Mouse (Mus musculus): Measurements from ENCODE around the gene Gm11127. TPM values are rescaled to one million over a fixed set of nuclear protein-coding genes. Genes with fewer than 3 reads are reported as not detected.

The Gm11127 gene
- total and polyA plus RNA-seq, 2 experiments, result not detected

GRCm38 (mm10) chr17:36014977-36015376, 43.2 kb downstream of the Gm11127 start:
- Histone ChIP-seq H3K4me1 (ENCODE audit: control insufficient read depth, insufficient read depth, low read length) (no peaks in the 10 kb centered on the region), H3K9ac (ENCODE audit: low read depth, low read length) (no peak overlapping the region), H3K4me3 (ENCODE audit: insufficient read depth, low read depth, low read length) (no peak overlapping the region), H3K36me3 (ENCODE audit: control insufficient read depth, insufficient read depth, low read length) (peaks cover 6% of the 10 kb centered on the region; the same call in 1 of the 2 replicates), H3K27me3 (ENCODE audit: control insufficient read depth, insufficient read depth, low read length) (no peaks in the 10 kb centered on the region), H3K27ac (replicated peaks; ENCODE audit: insufficient read depth, low read depth, low read length) (no peak overlapping the region), H3K79me2 (ENCODE audit: control insufficient read depth, insufficient read depth, low read length) (no peaks in the 10 kb centered on the region)
- no peak for DNase-seq (ENCODE audit: extremely low read depth, low read depth, low spot score)
- 98% methylated on average over 5 of the region's 5 CpGs for WGBS
- TF ChIP-seq CTCF (IDR thresholded peaks at IDR 0.05; ENCODE audit: low read depth, low read length) (no peak), POLR2A (IDR thresholded peaks at IDR 0.05; ENCODE audit: extremely low read depth, insufficient read depth, low read length) (no peak)

Other genes with a start within 250 kb of the Gm11127 start
- gene Ier3, start 236.7 kb downstream of the Gm11127 start, total RNA-seq (2014; rRNA removed), result 0.92 and 0.94 TPM in 2 replicates
- gene Ier3, start 236.7 kb downstream of the Gm11127 start, polyA plus RNA-seq (2012; rRNA removed), result 0.91 and 1.6 TPM in 2 replicates
- 18.0 and 19.5 TPM in 2 replicates for gene Flot1, start 235.1 kb downstream of the Gm11127 start, total RNA-seq (2014; rRNA removed)
- gene Flot1, start 235.1 kb downstream of the Gm11127 start, polyA plus RNA-seq (2012; rRNA removed), result 19.6 and 26.7 TPM in 2 replicates
- gene Tubb5, start 220.1 kb downstream of the Gm11127 start, total RNA-seq (2014; rRNA removed), result 37.5 and 67.3 TPM in 2 replicates
- gene Tubb5, start 220.1 kb downstream of the Gm11127 start, polyA plus RNA-seq (2012; rRNA removed), result 56.4 and 62.2 TPM in 2 replicates
- 3.0 and 3.5 TPM in 2 replicates for gene Mdc1, start 216.9 kb downstream of the Gm11127 start, total RNA-seq (2014; rRNA removed)
- gene Mdc1, start 216.9 kb downstream of the Gm11127 start, polyA plus RNA-seq (2012; rRNA removed), result 1.7 and 2.4 TPM in 2 replicates
- gene Nrm, start 197.1 kb downstream of the Gm11127 start, total RNA-seq (2014; rRNA removed), result 0.18 and 2.4 TPM in 2 replicates
- gene Nrm, start 197.1 kb downstream of the Gm11127 start, polyA plus RNA-seq (2012; rRNA removed), result 1.4 and 2.4 TPM in 2 replicates
- gene Ppp1r18, start 192.8 kb downstream of the Gm11127 start, total RNA-seq (2014; rRNA removed), result 2.0 and 3.8 TPM in 2 replicates
- gene Ppp1r18, start 192.8 kb downstream of the Gm11127 start, polyA plus RNA-seq (2012; rRNA removed), result 4.7 and 5.5 TPM in 2 replicates
- gene Dhx16, start 178.6 kb downstream of the Gm11127 start, total RNA-seq (2014; rRNA removed), result 18.5 and 25.8 TPM in 2 replicates
- 41.4 and 52.2 TPM in 2 replicates for gene Dhx16, start 178.6 kb downstream of the Gm11127 start, polyA plus RNA-seq (2012; rRNA removed)
- gene 2310061I04Rik, start 160.9 kb downstream of the Gm11127 start, total RNA-seq (2014; rRNA removed), result 4.9 and 7.0 TPM in 2 replicates
- 35.3 and 37.4 TPM in 2 replicates for gene 2310061I04Rik, start 160.9 kb downstream of the Gm11127 start, polyA plus RNA-seq (2012; rRNA removed)
- 12.1 and 12.8 TPM in 2 replicates for gene Atat1, start 148.3 kb downstream of the Gm11127 start, total RNA-seq (2014; rRNA removed)
- gene Atat1, start 148.3 kb downstream of the Gm11127 start, polyA plus RNA-seq (2012; rRNA removed), result 37.4 and 47.5 TPM in 2 replicates
- 41.1 and 58.7 TPM in 2 replicates for gene Mrps18b, start 142.0 kb downstream of the Gm11127 start, total RNA-seq (2014; rRNA removed)
- 89.5 and 106 TPM in 2 replicates for gene Mrps18b, start 142.0 kb downstream of the Gm11127 start, polyA plus RNA-seq (2012; rRNA removed)
- 14.6 and 14.7 TPM in 2 replicates for gene Ppp1r10, start 141.9 kb downstream of the Gm11127 start, total RNA-seq (2014; rRNA removed)
- 15.8 and 30.0 TPM in 2 replicates for gene Ppp1r10, start 141.9 kb downstream of the Gm11127 start, polyA plus RNA-seq (2012; rRNA removed)
- 24.1 and 24.6 TPM in 2 replicates for gene Abcf1, start 88.6 kb downstream of the Gm11127 start, total RNA-seq (2014; rRNA removed)
- gene Abcf1, start 88.6 kb downstream of the Gm11127 start, polyA plus RNA-seq (2012; rRNA removed), result 41.1 and 43.2 TPM in 2 replicates
- 8.8 and 9.3 TPM in 2 replicates for gene Gnl1, start 78.5 kb downstream of the Gm11127 start, total RNA-seq (2014; rRNA removed)
- 8.4 and 8.9 TPM in 2 replicates for gene Gnl1, start 78.5 kb downstream of the Gm11127 start, polyA plus RNA-seq (2012; rRNA removed)
- 1.8 and 2.9 TPM in 2 replicates for gene Prr3, start 78.1 kb downstream of the Gm11127 start, total RNA-seq (2014; rRNA removed)
- gene Prr3, start 78.1 kb downstream of the Gm11127 start, polyA plus RNA-seq (2012; rRNA removed), result 5.0 and 8.3 TPM in 2 replicates
- 4.9 and 5.3 TPM in 2 replicates for gene H2-T24, start 37.8 kb downstream of the Gm11127 start, total RNA-seq (2014; rRNA removed)
- 1.9 and 2.1 TPM in 2 replicates for gene H2-T24, start 37.8 kb downstream of the Gm11127 start, polyA plus RNA-seq (2012; rRNA removed)
- gene H2-T23, start 25.5 kb downstream of the Gm11127 start, total RNA-seq (2014; rRNA removed), result 291 and 323 TPM in 2 replicates
- 423 and 492 TPM in 2 replicates for gene H2-T23, start 25.5 kb downstream of the Gm11127 start, polyA plus RNA-seq (2012; rRNA removed)
- gene H2-T22, start 15.6 kb downstream of the Gm11127 start, total RNA-seq (2014; rRNA removed), result 115 and 138 TPM in 2 replicates
- gene H2-T22, start 15.6 kb downstream of the Gm11127 start, polyA plus RNA-seq (2012; rRNA removed), result 98.2 and 110 TPM in 2 replicates
- gene Gm6034, start 15.4 kb downstream of the Gm11127 start, total RNA-seq (2014; rRNA removed), result 0.09 TPM in 1 of 2 replicates, not detected in the other
- gene Gm6034, start 15.4 kb downstream of the Gm11127 start, polyA plus RNA-seq (2012; rRNA removed), result 0.05 and 0.06 TPM in 2 replicates
- 0.18 and 0.47 TPM in 2 replicates for gene Gm19684, start 63.3 kb upstream of the Gm11127 start, total RNA-seq (2014; rRNA removed)
- 0.10 and 0.11 TPM in 2 replicates for gene Gm19684, start 63.3 kb upstream of the Gm11127 start, polyA plus RNA-seq (2012; rRNA removed)
- not detected in 2 replicates for gene Gm7030, start 71.1 kb upstream of the Gm11127 start, total RNA-seq (2014; rRNA removed)
- not detected in 2 replicates for gene Gm7030, start 71.1 kb upstream of the Gm11127 start, polyA plus RNA-seq (2012; rRNA removed)
- gene Gm8909, start 110.2 kb upstream of the Gm11127 start, total RNA-seq (2014; rRNA removed), result not detected in 2 replicates
- gene Gm8909, start 110.2 kb upstream of the Gm11127 start, polyA plus RNA-seq (2012; rRNA removed), result not detected in 2 replicates
- gene H2-T3, start 131.9 kb upstream of the Gm11127 start, total RNA-seq (2014; rRNA removed), result not detected in 2 replicates
- gene H2-T3, start 131.9 kb upstream of the Gm11127 start, polyA plus RNA-seq (2012; rRNA removed), result not detected in 2 replicates
- 10.6 and 16.4 TPM in 2 replicates for gene Rpp21, start 199.7 kb upstream of the Gm11127 start, total RNA-seq (2014; rRNA removed)
- 42.7 and 43.6 TPM in 2 replicates for gene Rpp21, start 199.7 kb upstream of the Gm11127 start, polyA plus RNA-seq (2012; rRNA removed)
- gene Trim39, start 213.9 kb upstream of the Gm11127 start, total RNA-seq (2014; rRNA removed), result 4.8 and 5.0 TPM in 2 replicates
- 5.3 and 8.0 TPM in 2 replicates for gene Trim39, start 213.9 kb upstream of the Gm11127 start, polyA plus RNA-seq (2012; rRNA removed)
- gene H2-M10.2, start 228.1 kb upstream of the Gm11127 start, total RNA-seq (2014; rRNA removed), result not detected in 2 replicates
- not detected in 2 replicates for gene H2-M10.2, start 228.1 kb upstream of the Gm11127 start, polyA plus RNA-seq (2012; rRNA removed)